Mouse (Mus musculus) liver, embryonic 14.5 days (tissue): ENCODE measurements around the gene Rapgef4. TPM values are rescaled to one million over a fixed set of nuclear protein-coding genes. Genes with fewer than 3 reads are reported as not detected.
A peak's percentile ranks its signal among the peaks of the same experiment; 100 is the strongest.

Experiments used
- ATAC-seq: fragments of 200-750 bp; cut with Nextera tagmentation; 2 replicates; pipeline ENCODE4 v1.8.0; 2017; ENCODE audit warnings: moderate number of reproducible peaks, mild to moderate bottlenecking, moderate library complexity; ENCODE audit not compliant: insufficient read depth
- DNase-seq, 3 experiments: peaks; one replicate each; pipeline ENCODE4 v3.0.0-alpha.2; 2012 to 2013; ENCODE audit warnings: low read depth in 3 of 3, low spot score in 3 of 3
- H3K27ac ChIP-seq: fragments of 300-500 bp; sonication (generic); 2 replicates; pipeline ENCODE4 v1.5.1; 2014; ENCODE audit warnings: moderate library complexity, mild to moderate bottlenecking, control low read depth, inconsistent platforms
- H3K27me3 ChIP-seq: fragments of 300-500 bp; sonication (generic); 2 replicates; pipeline ENCODE4 v1.6.1; 2014; ENCODE audit warnings: mild to moderate bottlenecking, low read length, moderate library complexity; ENCODE audit not compliant: control insufficient read depth, insufficient read depth
- H3K36me3 ChIP-seq: fragments of 300-500 bp; sonication (generic); replicated peaks from 2 replicates; pipeline ENCODE4 v1.6.1; 2014; ENCODE audit warnings: low read depth; ENCODE audit not compliant: control insufficient read depth, insufficient read depth
- H3K4me1 ChIP-seq, 2 experiments: fragments of 200-500 bp in 1 of 2; fragments of 300-500 bp in 1 of 2; sonication (generic) in 1 of 2; replicated peaks; 2 replicates each; pipeline ENCODE4 v1.6.1; 2012 to 2014; ENCODE audit warnings: antibody characterized with exemption in 1 of 2, inconsistent platforms in 1 of 2, low read length in 1 of 2; ENCODE audit not compliant: control insufficient read depth in 2 of 2, insufficient read depth in 2 of 2
- H3K4me2 ChIP-seq: fragments of 300-500 bp; sonication (generic); 2 replicates; pipeline ENCODE4 v1.6.1; 2014; ENCODE audit warnings: low read depth, mild to moderate bottlenecking, control low read depth, moderate library complexity
- H3K4me3 ChIP-seq, 2 experiments: fragments of 200-500 bp in 1 of 2; fragments of 300-500 bp in 1 of 2; sonication (generic) in 1 of 2; 2 replicates each; pipeline ENCODE4 v1.5.1; 2012 to 2014; ENCODE audit warnings: low read depth in 2 of 2, low read length in 2 of 2, mild to moderate bottlenecking in 2 of 2, control low read depth in 1 of 2, inconsistent platforms in 1 of 2, moderate library complexity in 1 of 2; ENCODE audit not compliant: insufficient read depth in 1 of 2
- H3K9ac ChIP-seq: fragments of 300-500 bp; sonication (generic); replicated peaks from 2 replicates; pipeline ENCODE4 v1.6.1; 2014; ENCODE audit warnings: mild to moderate bottlenecking, control low read depth, moderate library complexity
- H3K9me3 ChIP-seq: fragments of 300-500 bp; sonication (generic); 2 replicates; pipeline ENCODE4 v1.6.1; 2016; ENCODE audit warnings: low read length, mixed read lengths; ENCODE audit not compliant: control insufficient read depth
- CTCF ChIP-seq: IDR thresholded peaks from 2 replicates; pipeline ENCODE4 v1.5.1; 2016; ENCODE audit warnings: antibody characterized with exemption, low read depth, control low read depth
- EP300 ChIP-seq: IDR thresholded peaks from 2 replicates; pipeline ENCODE4 v1.6.1; 2016; ENCODE audit warnings: antibody characterized with exemption, low read depth
- WGBS: fragments of 180-500 bp; shearing (Covaris S2); extraction: QIAGEN DNeasy Blood & Tissue Kit; methylation state at CpG from one replicate; pipeline ENCODE4 v1.1.7; 2014; ENCODE audit not compliant: insufficient replicate concordance; 5-methylcytosine and 5-hydroxymethylcytosine counted together
- polyA plus RNA-seq, 2 experiments: library from polyadenylated mRNA; depleted of rRNA in 1 of 2; stranded (reverse) in 1 of 2; unstranded in 1 of 2; fragments of >200 nt; fragmentation: Nextera tagmentation in 1 of 2; extraction: Ambion mirVana in 1 of 2; gene quantifications; 2 replicates each; pipeline versions ENCODE4 v1.2.1 to v1.2.3; 2012 to 2014

The Rapgef4 gene
- polyA plus RNA-seq, 2 experiments: 2.2 to 4.2 TPM

DNA sequence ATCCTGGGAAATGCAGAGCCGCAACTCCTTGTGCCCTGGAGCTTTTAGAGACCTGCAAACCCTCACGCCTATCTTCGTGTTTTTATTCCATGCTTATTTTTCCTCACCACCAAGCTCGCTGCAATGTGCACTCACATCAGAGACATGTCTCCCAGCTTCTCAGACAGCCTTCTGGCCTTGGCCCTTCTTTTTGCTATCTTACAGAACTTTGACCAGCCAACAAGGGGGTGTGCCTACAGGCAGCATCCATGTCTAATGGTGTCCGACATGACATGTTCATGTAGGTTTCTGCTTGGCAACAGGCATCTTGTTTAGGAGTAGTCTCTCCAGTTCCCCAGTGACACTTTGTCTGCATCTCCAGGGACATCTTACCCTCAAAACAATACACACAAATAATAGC, 56.3 kb downstream of the Rapgef4 start:
- Histone ChIP-seq H3K4me3 (no peak overlapping the region), H3K9ac (no peak overlapping the region), H3K27ac (no peak overlapping the region), H3K36me3 (no peaks in the 10 kb centered on the region), H3K9me3 (no peaks in the 10 kb centered on the region), H3K4me2 (no peak overlapping the region), H3K4me1 (no peaks in the 10 kb centered on the region), H3K27me3 (no peaks in the 10 kb centered on the region)
- 66% methylated on average over 5 of the region's 5 CpGs for WGBS
- TF ChIP-seq CTCF (no peak), EP300 (no peak)
- DNase-seq (no peak), ATAC-seq (no peak)

DNA sequence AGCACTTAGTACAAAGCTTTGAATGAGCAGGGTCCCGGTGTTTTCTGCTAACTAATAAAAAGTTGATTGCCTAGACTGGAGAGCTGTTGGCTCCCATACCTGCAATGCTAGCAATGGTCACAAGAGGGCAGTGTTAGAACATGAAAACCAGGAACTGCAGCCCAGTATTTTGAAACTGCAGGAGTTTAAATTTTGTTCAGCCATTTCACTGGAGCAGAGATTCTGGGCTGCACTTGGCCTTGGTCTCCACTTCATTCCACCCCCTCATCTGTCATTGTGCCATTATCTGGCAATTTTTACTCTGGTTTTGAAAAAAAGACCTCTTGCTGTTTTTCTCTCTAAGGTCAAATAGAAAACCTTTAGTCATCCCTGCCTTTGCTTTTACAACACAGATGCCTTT, 57.2 kb downstream of the Rapgef4 start:
- no peaks in the 10 kb centered on the region for H3K27me3 ChIP-seq
- DNase-seq (peak; percentile 32 to 42 (median 37)), ATAC-seq (no peak)
- H3K36me3 ChIP-seq: no peaks in the 10 kb centered on the region
- H3K9me3 ChIP-seq: no peaks in the 10 kb centered on the region
- WGBS: 20% methylated on average over 1 of the region's 1 CpGs
- H3K27ac ChIP-seq: no peak overlapping the region
- no peak overlapping the region for H3K4me2 ChIP-seq
- TF ChIP-seq CTCF (peak; percentile 79), EP300 (no peak)
- H3K4me1 ChIP-seq: no peaks in the 10 kb centered on the region
- no peak overlapping the region for H3K4me3 ChIP-seq
- no peak overlapping the region for H3K9ac ChIP-seq

DNA sequence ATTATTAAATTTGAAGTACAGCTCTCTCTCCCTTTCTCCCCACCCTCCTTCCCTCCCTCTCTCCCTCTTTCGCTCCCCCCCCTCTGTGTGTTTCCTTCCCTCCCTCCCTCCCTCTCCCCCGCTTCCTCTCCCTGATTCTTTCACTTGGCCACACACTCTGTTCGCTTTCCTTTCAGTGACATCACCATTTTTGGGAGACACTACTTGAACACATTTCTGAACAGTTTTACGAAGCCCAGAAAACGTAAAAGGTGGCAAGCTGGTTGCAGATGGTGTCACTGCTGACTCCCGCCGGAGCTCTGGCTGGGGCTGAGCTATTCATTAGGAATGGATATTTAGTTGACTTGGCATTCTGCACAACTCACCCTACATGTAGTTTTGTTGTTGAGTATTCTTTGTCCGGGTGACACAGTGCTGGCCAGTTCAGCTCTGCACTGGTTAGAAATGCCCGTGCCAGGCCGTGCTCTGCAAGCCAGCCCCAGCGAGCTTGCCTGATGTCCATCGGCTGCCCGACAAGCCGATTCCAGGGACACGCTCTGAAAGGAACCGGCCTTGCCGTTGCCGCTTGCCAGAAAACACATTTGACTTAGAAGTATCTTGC, 57.7 kb downstream of the Rapgef4 start:
- no peak overlapping the region for H3K27ac ChIP-seq
- H3K4me2 ChIP-seq: no peak overlapping the region
- ATAC-seq (no peak), DNase-seq (no peak)
- 67% methylated on average over 18 of the region's 18 CpGs for WGBS
- H3K27me3 ChIP-seq: no peaks in the 10 kb centered on the region
- H3K9ac ChIP-seq: no peak overlapping the region
- no peaks in the 10 kb centered on the region for H3K4me1 ChIP-seq
- no peak overlapping the region for H3K4me3 ChIP-seq
- H3K9me3 ChIP-seq: no peaks in the 10 kb centered on the region
- H3K36me3 ChIP-seq: no peaks in the 10 kb centered on the region
- no peak for TF ChIP-seq CTCF
- no peak for TF ChIP-seq EP300

DNA sequence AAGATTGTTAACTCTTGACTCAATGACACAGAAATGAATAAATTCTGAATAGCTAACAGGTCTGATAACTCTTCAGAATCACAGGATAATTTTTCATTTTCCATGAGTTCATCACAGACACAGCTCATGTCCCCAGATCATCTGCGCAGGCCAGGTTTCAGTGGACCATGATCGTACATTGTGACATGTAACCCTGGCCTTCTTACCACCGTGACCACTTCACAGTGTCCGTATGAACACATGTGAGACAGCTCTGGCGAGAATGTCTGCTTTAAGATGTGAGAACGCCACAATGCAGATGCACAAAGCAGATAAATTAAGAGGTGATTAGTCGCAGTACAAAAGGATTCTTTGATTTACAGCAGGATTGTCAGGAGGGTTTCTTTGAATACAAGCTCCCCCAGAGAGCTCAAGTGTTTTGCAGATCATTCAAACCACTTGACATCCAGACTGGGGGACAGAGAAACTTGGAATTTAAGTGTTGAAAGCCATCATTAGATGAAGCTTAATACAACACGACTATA, 58.5 kb downstream of the Rapgef4 start:
- no peak for ATAC-seq
- no peak overlapping the region for H3K4me3 ChIP-seq
- TF ChIP-seq EP300: no peak
- no peak for TF ChIP-seq CTCF
- H3K4me2 ChIP-seq: no peak overlapping the region
- H3K4me1 ChIP-seq: no peaks in the 10 kb centered on the region
- no peak for DNase-seq
- 57% methylated on average over 8 of the region's 8 CpGs for WGBS
- no peak overlapping the region for H3K27ac ChIP-seq
- H3K36me3 ChIP-seq: no peaks in the 10 kb centered on the region
- H3K9me3 ChIP-seq: no peaks in the 10 kb centered on the region
- no peak overlapping the region for H3K9ac ChIP-seq
- no peaks in the 10 kb centered on the region for H3K27me3 ChIP-seq

DNA sequence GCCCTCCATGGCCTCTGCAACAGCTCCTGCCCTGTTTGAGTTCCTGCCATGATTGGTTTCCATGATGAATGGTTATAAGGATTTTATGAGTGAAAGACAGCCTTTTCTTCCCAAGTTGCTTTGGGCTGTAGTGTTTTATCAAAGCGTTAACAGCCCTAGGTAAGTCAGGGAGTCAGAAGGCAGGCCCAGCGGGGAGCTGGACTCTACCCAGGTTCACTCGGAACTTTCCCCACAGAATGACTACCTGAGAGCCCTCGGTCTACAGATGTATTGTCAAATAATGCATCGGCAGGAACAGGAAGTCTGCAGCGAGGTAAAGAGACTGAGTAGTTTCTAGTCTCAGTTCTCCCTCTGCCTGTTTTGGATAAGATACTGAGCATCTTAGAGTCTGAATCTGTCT, 60.0 kb downstream of the Rapgef4 start:
- TF ChIP-seq EP300 (no peak), CTCF (no peak)
- Histone ChIP-seq H3K36me3 (no peaks in the 10 kb centered on the region), H3K9me3 (no peaks in the 10 kb centered on the region), H3K4me2 (no peak overlapping the region), H3K4me1 (no peaks in the 10 kb centered on the region), H3K9ac (no peak overlapping the region), H3K27me3 (no peaks in the 10 kb centered on the region), H3K4me3 (no peak overlapping the region), H3K27ac (no peak overlapping the region)
- DNase-seq (no peak), ATAC-seq (no peak)
- 63% methylated on average over 6 of the region's 6 CpGs for WGBS
